Mouse (Mus musculus) myocyte (in vitro differentiated cells): Measurements from ENCODE around the gene Procr. TPM values are rescaled to one million over a fixed set of nuclear protein-coding genes. Genes with fewer than 3 reads are reported as not detected.
A peak's percentile ranks its signal among the peaks of the same experiment; 100 is the strongest.
"Not testable (repeated sequence)": the region's sequence is repeated elsewhere in the genome, so short reads cannot be mapped to it uniquely, and the experiment has no call there.

Source experiments
- H3K27me3 ChIP-seq: one replicate; pipeline ENCODE4 v1.6.1; 2011; ENCODE audit not compliant: control insufficient read depth, insufficient read depth, insufficient read length
- H3K36me3 ChIP-seq: one replicate; pipeline ENCODE4 v1.6.1; 2011; ENCODE audit not compliant: control insufficient read depth, insufficient read depth
- H3K4me2 ChIP-seq: one replicate; pipeline ENCODE4 v1.6.1; 2011; ENCODE audit warnings: low read depth, control low read depth
- H3K4me3 ChIP-seq: one replicate; pipeline ENCODE4 v1.5.1; 2011; ENCODE audit warnings: mild to moderate bottlenecking, control low read depth, moderate library complexity
- H3K79me2 ChIP-seq: one replicate; pipeline ENCODE4 v1.6.1; 2011; ENCODE audit not compliant: control insufficient read depth, insufficient read depth
- H3ac ChIP-seq: one replicate; pipeline ENCODE4 v1.6.1; 2011; ENCODE audit not compliant: control insufficient read depth, insufficient read length
- CEBPB ChIP-seq: IDR thresholded peaks from 2 replicates; pipeline ENCODE4 v1.6.1; 2011; ENCODE audit warnings: mild to moderate bottlenecking, moderate library complexity; ENCODE audit not compliant: poor library complexity, insufficient read depth, severe bottlenecking
- E2F4 ChIP-seq: IDR thresholded peaks from one replicate; pipeline ENCODE4 v1.6.1; 2011; ENCODE audit warnings: mild to moderate bottlenecking, control low read depth, moderate library complexity; ENCODE audit not compliant: insufficient read depth
- MAX ChIP-seq: IDR thresholded peaks from one replicate; pipeline ENCODE4 v1.6.1; 2011; ENCODE audit warnings: low read depth, mild to moderate bottlenecking, control low read depth
- MYOD1 ChIP-seq, 3 experiments: IDR thresholded peaks; one replicate each; pipeline ENCODE4 v1.6.1; 2011; ENCODE audit warnings: control low read depth in 2 of 3, low read depth in 2 of 3, mild to moderate bottlenecking in 2 of 3, moderate library complexity in 1 of 3; ENCODE audit not compliant: insufficient read length in 2 of 3, control insufficient read depth in 1 of 3
- MYOG ChIP-seq, 3 experiments: IDR thresholded peaks; one replicate each; pipeline ENCODE4 v1.6.1; 2011; ENCODE audit warnings: control low read depth in 2 of 3, low read depth in 2 of 3, mild to moderate bottlenecking in 2 of 3; ENCODE audit not compliant: insufficient read length in 2 of 3, control insufficient read depth in 1 of 3, insufficient read depth in 1 of 3
- POLR2A ChIP-seq: IDR thresholded peaks from one replicate; pipeline ENCODE4 v1.6.1; 2011; ENCODE audit warnings: low read depth, mild to moderate bottlenecking, control low read depth, moderate library complexity; ENCODE audit not compliant: insufficient read length
- POLR2AphosphoS2 ChIP-seq: IDR thresholded peaks from one replicate; pipeline ENCODE4 v1.6.1; 2011; ENCODE audit warnings: low read depth, control low read depth; ENCODE audit not compliant: insufficient read length
- REST ChIP-seq: IDR thresholded peaks from one replicate; pipeline ENCODE4 v1.6.1; 2011; ENCODE audit warnings: mild to moderate bottlenecking, control low read depth, moderate library complexity; ENCODE audit not compliant: insufficient read depth, insufficient read length
- SRF ChIP-seq: IDR thresholded peaks from one replicate; pipeline ENCODE4 v1.6.1; 2011; ENCODE audit warnings: low read depth; ENCODE audit not compliant: control insufficient read depth, insufficient read length
- TCF12 ChIP-seq: IDR thresholded peaks from one replicate; pipeline ENCODE4 v1.6.1; 2011; ENCODE audit warnings: mild to moderate bottlenecking, control low read depth; ENCODE audit not compliant: poor library complexity, insufficient read depth, severe bottlenecking
- TCF3 ChIP-seq: IDR thresholded peaks from one replicate; pipeline ENCODE4 v1.6.1; 2011; ENCODE audit warnings: low read depth, control low read depth; ENCODE audit not compliant: insufficient read length
- USF1 ChIP-seq: IDR thresholded peaks from one replicate; pipeline ENCODE4 v1.6.1; 2011; ENCODE audit warnings: low read depth, mild to moderate bottlenecking, control low read depth, moderate library complexity
- polyA plus RNA-seq: library from polyadenylated mRNA; unstranded; fragments of >200 nt; fragmentation: generic; extraction: Trizol; gene quantifications from one replicate; pipeline ENCODE4 v1.2.1, GENCODE M21; 2012; ENCODE audit warnings: missing spikeins

The Procr gene
- polyA plus RNA-seq, 1 experiment, result 2.7 TPM

DNA sequence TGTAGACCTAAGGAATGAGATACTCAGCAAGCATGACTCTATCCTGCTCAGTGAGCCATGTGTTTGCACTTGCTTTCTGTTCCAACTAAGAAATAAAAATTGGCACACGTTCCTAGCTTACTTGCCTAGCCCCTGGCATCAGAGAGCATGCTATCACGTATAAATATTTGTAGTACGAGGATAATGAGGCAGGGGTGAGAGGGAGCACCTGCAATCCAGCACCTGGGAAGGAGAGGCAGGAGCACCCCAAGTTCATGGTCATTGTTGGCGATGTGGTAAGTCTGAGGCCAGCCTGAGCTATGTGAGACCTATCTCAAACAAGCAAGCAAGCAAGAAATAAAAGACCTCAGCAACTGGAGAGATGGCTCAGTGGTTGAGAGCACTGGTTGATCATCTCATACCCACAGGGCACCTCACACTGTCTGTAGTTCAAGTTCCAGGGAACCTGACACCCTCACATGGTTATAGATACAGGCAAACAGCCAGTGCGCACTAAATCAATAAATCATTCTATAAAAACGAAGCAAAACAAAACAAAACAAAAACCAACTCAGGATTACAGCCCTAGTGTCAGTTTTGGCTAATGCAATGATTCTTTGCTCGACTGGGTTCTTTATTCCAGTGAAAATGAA lies 23.0 kb upstream of the Procr start:
- H3K4me2 ChIP-seq, result peak overlapping the region; percentile 99

DNA sequence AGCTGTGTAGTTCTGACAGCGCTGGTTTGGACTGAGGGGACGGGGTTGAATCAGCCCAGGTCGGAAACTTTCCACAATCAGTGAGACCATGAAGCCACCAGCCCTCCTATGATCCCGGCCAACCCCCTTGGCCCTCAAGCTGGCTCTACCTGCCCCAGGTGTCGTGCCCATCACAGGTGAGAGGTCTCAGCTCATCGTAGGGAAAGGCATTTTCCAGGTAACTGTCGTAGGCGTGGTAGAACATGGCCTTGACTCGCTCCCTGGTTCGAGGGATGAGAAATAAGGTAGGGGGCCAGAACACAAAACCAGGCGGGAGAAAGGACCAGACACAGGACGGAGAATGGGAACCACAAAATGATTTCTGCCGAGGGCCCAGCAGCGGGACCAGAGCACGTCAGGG lies 22.2 kb upstream of the Procr start:
- H3K4me3 ChIP-seq, result peak overlapping the region; percentile 39
- H3K79me2 ChIP-seq, result no peaks in the 10 kb centered on the region
- no peaks in the 10 kb centered on the region for H3K27me3 ChIP-seq
- H3K4me2 ChIP-seq, result peak overlapping the region; percentile 99
- no peaks in the 10 kb centered on the region for H3K36me3 ChIP-seq
- TF ChIP-seq SRF (no peak), MYOG (IDR thresholded peaks at IDR 0.05; ENCODE audit: control insufficient read depth in 1 of 3, insufficient read depth in 1 of 3, insufficient read length in 2 of 3, low read depth in 2 of 3) (no peak), TCF3 (no peak), REST (no peak), TCF12 (no peak), POLR2A (no peak)
- H3ac ChIP-seq, result peak overlapping the region; percentile 36

More for the DNA sequence above, 23.0 kb upstream of the Procr start:
- no peaks in the 10 kb centered on the region for H3K79me2 ChIP-seq
- no peaks in the 10 kb centered on the region for H3K27me3 ChIP-seq
- no peak overlapping the region for H3ac ChIP-seq
- peak overlapping the region; percentile 39 for H3K4me3 ChIP-seq
- H3K36me3 ChIP-seq, result no peaks in the 10 kb centered on the region
- TF ChIP-seq SRF (no peak), MYOG (IDR thresholded peaks at IDR 0.05; ENCODE audit: control insufficient read depth in 1 of 3, insufficient read depth in 1 of 3, insufficient read length in 2 of 3, low read depth in 2 of 3) (no peak), TCF12 (no peak), MAX (no peak), TCF3 (no peak), REST (no peak), USF1 (no peak), POLR2A (no peak), CEBPB (no peak), MYOD1 (IDR thresholded peaks at IDR 0.05; ENCODE audit: control insufficient read depth in 1 of 3, insufficient read length in 2 of 3, low read depth in 2 of 3) (no peak)

DNA sequence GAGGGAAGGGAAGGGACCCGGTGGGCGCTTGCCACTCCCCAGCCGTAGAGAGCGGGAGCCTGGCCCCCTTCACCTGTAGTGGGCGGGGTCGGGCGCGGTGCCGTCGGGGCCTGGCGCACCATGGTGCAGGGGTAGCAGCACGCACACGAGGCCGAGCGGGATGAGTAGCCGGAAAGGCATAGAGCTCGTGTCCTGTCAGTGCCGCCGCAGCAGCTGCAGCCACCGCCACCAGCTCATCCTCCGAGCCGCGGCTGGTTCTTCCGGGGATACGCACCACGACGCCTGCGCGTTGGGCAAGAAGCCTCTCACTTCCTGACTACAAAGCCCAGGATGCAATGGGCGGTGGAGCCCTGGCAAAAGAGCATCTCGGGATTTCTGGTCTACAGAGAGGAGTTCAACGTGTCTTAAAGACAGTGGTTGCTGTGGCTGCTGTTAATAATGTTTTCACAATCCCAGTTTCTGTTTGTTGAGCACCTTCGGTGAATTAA lies 21.7 kb upstream of the Procr start, which contains the start of gene Edem2:
Gene Edem2 (minus strand): TSS at position 318 of the 488 bp plus-strand sequence.
- H3K79me2 ChIP-seq, result no peaks in the 10 kb centered on the region
- no peaks in the 10 kb centered on the region for H3K36me3 ChIP-seq
- peak within 1 kb of the TSS; percentile 99 for H3K4me2 ChIP-seq
- peak; percentile 98 for TF ChIP-seq POLR2AphosphoS2
- no peak for TF ChIP-seq REST
- TF ChIP-seq POLR2A, result peak; percentile 98
- TF ChIP-seq MYOG (IDR thresholded peaks at IDR 0.05; ENCODE audit: control insufficient read depth in 1 of 3, insufficient read depth in 1 of 3, insufficient read length in 2 of 3, low read depth in 2 of 3), result peak in 2 of 3 experiments; percentile 80 to 81
- TF ChIP-seq SRF, result no peak
- peak; percentile 70 for TF ChIP-seq TCF3
- TF ChIP-seq MAX, result no peak
- no peak for TF ChIP-seq E2F4
- TF ChIP-seq MYOD1 (IDR thresholded peaks at IDR 0.05; ENCODE audit: control insufficient read depth in 1 of 3, insufficient read length in 2 of 3, low read depth in 2 of 3), result peak in 2 of 3 experiments; percentile 81 to 94
- no peaks in the 10 kb centered on the region for H3K27me3 ChIP-seq
- peak within 1 kb of the TSS; percentile 36 for H3ac ChIP-seq
- peak within 1 kb of the TSS; percentile 39 for H3K4me3 ChIP-seq

DNA sequence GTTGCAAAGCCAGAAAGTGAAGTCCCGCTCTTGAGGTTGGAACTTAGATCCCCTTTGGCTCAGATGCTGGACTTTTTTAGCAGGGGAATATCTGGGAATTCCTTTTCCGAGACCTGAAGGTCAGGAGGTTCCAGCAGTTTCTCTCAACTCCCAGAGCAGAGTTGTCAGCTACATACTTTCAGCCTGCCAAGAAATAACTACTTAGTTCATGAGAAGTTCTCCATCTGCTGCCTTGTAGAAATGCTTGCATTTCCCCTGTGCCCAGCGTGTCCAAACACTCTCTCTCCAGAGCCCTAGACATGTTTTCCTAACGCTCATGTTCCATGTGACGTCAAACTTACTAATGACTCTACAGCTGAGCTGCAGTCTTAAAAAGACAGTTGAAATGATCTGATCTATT lies 15.8 kb upstream of the Procr start:
- Histone ChIP-seq H3K79me2 (no peaks in the 10 kb centered on the region), H3ac (no peak overlapping the region), H3K4me2 (no peak overlapping the region), H3K4me3 (no peak overlapping the region), H3K36me3 (no peaks in the 10 kb centered on the region), H3K27me3 (no peaks in the 10 kb centered on the region)
- TF ChIP-seq POLR2A, result no peak
- no peak for TF ChIP-seq MYOG (IDR thresholded peaks at IDR 0.05; ENCODE audit: control insufficient read depth in 1 of 3, insufficient read depth in 1 of 3, insufficient read length in 2 of 3, low read depth in 2 of 3)
- no peak for TF ChIP-seq REST
- TF ChIP-seq E2F4, result no peak
- no peak for TF ChIP-seq MAX
- TF ChIP-seq USF1, result no peak
- TF ChIP-seq TCF12, result no peak
- no peak for TF ChIP-seq CEBPB
- TF ChIP-seq MYOD1 (IDR thresholded peaks at IDR 0.05; ENCODE audit: control insufficient read depth in 1 of 3, insufficient read length in 2 of 3, low read depth in 2 of 3), result no peak
- no peak for TF ChIP-seq SRF
- no peak for TF ChIP-seq POLR2AphosphoS2

DNA sequence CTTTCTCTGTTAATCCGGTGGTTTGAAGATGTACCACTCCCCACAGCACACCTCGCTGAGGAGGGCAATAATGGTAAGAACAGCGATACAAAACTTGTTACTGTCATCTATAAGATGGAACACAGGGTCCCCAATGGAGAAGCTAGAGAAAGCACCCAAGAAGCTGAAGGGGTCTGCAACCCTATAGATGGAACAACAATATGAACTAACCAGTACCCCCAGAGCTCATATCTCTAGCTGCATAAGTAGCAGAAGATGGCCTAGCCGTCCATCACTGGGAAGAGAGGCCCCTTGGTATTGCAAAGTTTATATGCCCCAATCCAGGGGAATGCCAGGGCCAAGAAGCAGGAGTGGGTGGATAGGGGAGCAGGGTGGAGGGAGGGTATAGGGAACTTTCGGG lies 15.2 kb upstream of the Procr start, which contains the start of gene Gm17581:
Gene Gm17581 (minus strand): TSS at position 101 of the 400 bp plus-strand sequence.
- H3ac ChIP-seq, H3K36me3 ChIP-seq, H3K4me3 ChIP-seq, H3K79me2 ChIP-seq, H3K27me3 ChIP-seq: not testable (repeated sequence)
- peak within 1 kb of the TSS; percentile 28 for H3K4me2 ChIP-seq
